Mouse (Mus musculus) urinary bladder, adult 2 months (tissue): Measurements from ENCODE around the gene Ypel4. TPM values are rescaled to one million over a fixed set of nuclear protein-coding genes. Genes with fewer than 3 reads are reported as not detected.

Source experiments
- DNase-seq: peaks from one replicate; pipeline ENCODE4 v3.0.0; 2022; ENCODE audit warnings: low spot score
- polyA plus RNA-seq: library from polyadenylated mRNA; depleted of rRNA; stranded (reverse); fragments of >200 nt; gene quantifications from 2 replicates; pipeline ENCODE4 v1.2.3, GENCODE M21; 2012; rRNA removed

The Ypel4 gene
- polyA plus RNA-seq, 1 experiment, result 17.0 TPM

GRCm38 (mm10) chr2:84760777-84761176 is 26.9 kb downstream of the Ypel4 start:
- no peak for DNase-seq

GRCm38 (mm10) chr2:84761309-84761708 is 27.5 kb downstream of the Ypel4 start:
- no peak for DNase-seq

- DNase-seq, result no peak
Observed at GRCm38 (mm10) chr2:84761840-84762239, 28.0 kb downstream of the Ypel4 start.

GRCm38 (mm10) chr2:84762295-84762694 is 28.4 kb downstream of the Ypel4 start:
- DNase-seq, result no peak

GRCm38 (mm10) chr2:84762818-84763217 is 29.0 kb downstream of the Ypel4 start:
- DNase-seq, result no peak

GRCm38 (mm10) chr2:84770501-84770900 is 36.6 kb downstream of the Ypel4 start:
- no peak for DNase-seq

- no peak for DNase-seq
Observed at GRCm38 (mm10) chr2:84772454-84772853, 38.6 kb downstream of the Ypel4 start.

- no peak for DNase-seq
Observed at GRCm38 (mm10) chr2:84773195-84773594, 39.3 kb downstream of the Ypel4 start.

- peak; percentile 38 for DNase-seq
Observed at GRCm38 (mm10) chr2:84774751-84775150, 40.9 kb downstream of the Ypel4 start.

- no peak for DNase-seq
Observed at GRCm38 (mm10) chr2:84775241-84775640, 41.4 kb downstream of the Ypel4 start, which contains the start of gene Serping1. Gene Serping1 (minus strand): TSS chr2:84775444.

GRCm38 (mm10) chr2:84775665-84776064 is 41.8 kb downstream of the Ypel4 start:
- no peak for DNase-seq

GRCm38 (mm10) chr2:84777706-84778105 is 43.8 kb downstream of the Ypel4 start:
- no peak for DNase-seq

GRCm38 (mm10) chr2:84779210-84779609 is 45.4 kb downstream of the Ypel4 start:
- DNase-seq, result no peak

- DNase-seq, result no peak
Observed at GRCm38 (mm10) chr2:84783315-84783714, 49.5 kb downstream of the Ypel4 start.

GRCm38 (mm10) chr2:84783840-84784566 is 50.1 kb downstream of the Ypel4 start:
- no peak for DNase-seq

Other genes starting within 250 kb of the Ypel4 start
- gene Ctnnd1, start 83.3 kb upstream of the Ypel4 start, polyA plus RNA-seq, result 85.0 and 89.4 TPM in 2 replicates
- not detected in 2 replicates for gene Btbd18, start 75.0 kb upstream of the Ypel4 start, polyA plus RNA-seq
- gene Selenoh, start 63.3 kb upstream of the Ypel4 start, polyA plus RNA-seq, result 46.1 and 59.1 TPM in 2 replicates
- not detected in 2 replicates for gene Gm28635, start 56.0 kb upstream of the Ypel4 start, polyA plus RNA-seq
- gene Med19, start 55.7 kb upstream of the Ypel4 start, polyA plus RNA-seq, result 18.3 and 20.1 TPM in 2 replicates
- 63.6 and 67.7 TPM in 2 replicates for gene Tmx2, start 54.9 kb upstream of the Ypel4 start, polyA plus RNA-seq
- gene Zdhhc5, start 18.9 kb upstream of the Ypel4 start, polyA plus RNA-seq, result 41.3 and 46.0 TPM in 2 replicates
- gene Clp1, start 6.7 kb upstream of the Ypel4 start, polyA plus RNA-seq, result 15.4 and 20.7 TPM in 2 replicates
- gene Gm19426, start 9.6 kb downstream of the Ypel4 start, polyA plus RNA-seq, result 3.1 and 3.2 TPM in 2 replicates
- gene Serping1, start 41.4 kb downstream of the Ypel4 start, polyA plus RNA-seq, result 711 and 879 TPM in 2 replicates
- 36.2 and 36.3 TPM in 2 replicates for gene Ube2l6, start 64.8 kb downstream of the Ypel4 start, polyA plus RNA-seq
- gene Smtnl1, start 88.6 kb downstream of the Ypel4 start, polyA plus RNA-seq, result not detected in 2 replicates
- gene Timm10, start 92.9 kb downstream of the Ypel4 start, polyA plus RNA-seq, result 35.0 and 47.5 TPM in 2 replicates
- gene Slc43a1, start 104.8 kb downstream of the Ypel4 start, polyA plus RNA-seq, result 11.4 and 12.6 TPM in 2 replicates
- 1.4 and 1.6 TPM in 2 replicates for gene Rtn4rl2, start 152.7 kb downstream of the Ypel4 start, polyA plus RNA-seq
- 116 and 142 TPM in 2 replicates for gene Slc43a3, start 202.5 kb downstream of the Ypel4 start, polyA plus RNA-seq
- gene Prg2, start 246.4 kb downstream of the Ypel4 start, polyA plus RNA-seq, result 0.27 and 0.33 TPM in 2 replicates